Mouse (Mus musculus): ENCODE measurements around the gene Lrrtm4. TPM values are rescaled to one million over a fixed set of nuclear protein-coding genes. Genes with fewer than 3 reads are reported as not detected.

Lrrtm4 gene
- total RNA-seq, 1 experiment, result not detected

GRCm38 (mm10) chr6:80823753-80824152 is 805.1 kb downstream of the Lrrtm4 start:
- H3K9me3 ChIP-seq (ENCODE audit: control insufficient read depth, insufficient read depth, low read depth, low read length), result no peaks in the 10 kb centered on the region
- H3K9ac ChIP-seq (ENCODE audit: insufficient read depth, low read depth, low read length, poor library complexity, severe bottlenecking), result no peak overlapping the region
- DNase-seq (ENCODE audit: low read depth, low spot score), result no peak
- H3K4me3 ChIP-seq (ENCODE audit: insufficient read depth in 1 of 2, low read depth in 1 of 2, low read length in 2 of 2, poor library complexity in 1 of 2, severe bottlenecking in 1 of 2), result no peak overlapping the region
- TF ChIP-seq MAFK (IDR thresholded peaks at IDR 0.05; ENCODE audit: insufficient read depth, low read depth, low read length), result no peak
- TF ChIP-seq CHD2 (IDR thresholded peaks at IDR 0.05; ENCODE audit: low read depth, low read length), result no peak
- TF ChIP-seq ZNF384 (IDR thresholded peaks at IDR 0.05; ENCODE audit: low read depth, low read length), result 0 out of 2 replicates have a peak, but pooled peaks have one; percentile 12
- H3K27ac ChIP-seq (ENCODE audit: insufficient read depth, low read depth, low read length, poor library complexity, severe bottlenecking), result no peak overlapping the region
- H3K4me1 ChIP-seq (ENCODE audit: control insufficient read depth in 2 of 2, insufficient read depth in 2 of 2, low read length in 2 of 2, poor library complexity in 1 of 2), result no peaks in the 10 kb centered on the region
- H3K36me3 ChIP-seq (ENCODE audit: control insufficient read depth, insufficient read depth, low read length, poor library complexity, severe bottlenecking), result no peaks in the 10 kb centered on the region
- in situ Hi-C loops (cut with MboI; ENCODE audit: low sequenced_read_pairs in 2 of 2, unreplicated experiment in 2 of 2), result no loop called here

DNA sequence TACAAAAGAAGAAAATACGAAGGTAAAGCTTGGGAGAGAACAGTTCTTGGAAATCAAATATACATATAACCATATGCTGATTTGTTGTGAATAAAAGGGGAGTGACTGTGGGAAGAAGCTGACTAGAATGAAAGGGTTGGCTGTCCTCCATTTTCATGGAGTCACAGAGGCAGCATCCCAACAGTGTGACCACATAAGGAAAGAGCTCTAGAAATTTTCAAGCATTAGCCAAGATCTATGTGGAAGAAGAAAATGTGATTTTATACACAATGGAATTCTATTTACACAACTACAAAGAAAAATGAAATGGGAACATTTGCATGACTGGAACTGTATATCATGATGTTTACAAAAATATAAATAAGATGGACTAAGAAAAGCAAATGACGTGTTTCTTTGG is 821.1 kb downstream of the Lrrtm4 start:
- no peaks in the 10 kb centered on the region for H3K9me3 ChIP-seq (ENCODE audit: control insufficient read depth, insufficient read depth, low read depth, low read length)
- TF ChIP-seq ZNF384 (IDR thresholded peaks at IDR 0.05; ENCODE audit: low read depth, low read length), result no peak
- no peak for TF ChIP-seq MAFK (IDR thresholded peaks at IDR 0.05; ENCODE audit: insufficient read depth, low read depth, low read length)
- no peaks in the 10 kb centered on the region for H3K36me3 ChIP-seq (ENCODE audit: control insufficient read depth, insufficient read depth, low read length, poor library complexity, severe bottlenecking)
- no peak overlapping the region for H3K4me3 ChIP-seq (ENCODE audit: insufficient read depth in 1 of 2, low read depth in 1 of 2, low read length in 2 of 2, poor library complexity in 1 of 2, severe bottlenecking in 1 of 2)
- DNase-seq (ENCODE audit: low read depth, low spot score), result no peak
- H3K27ac ChIP-seq (ENCODE audit: insufficient read depth, low read depth, low read length, poor library complexity, severe bottlenecking), result no peak overlapping the region
- in situ Hi-C loops (cut with MboI; ENCODE audit: low sequenced_read_pairs in 2 of 2, unreplicated experiment in 2 of 2), result no loop called here
- H3K9ac ChIP-seq (ENCODE audit: insufficient read depth, low read depth, low read length, poor library complexity, severe bottlenecking), result no peak overlapping the region
- H3K4me1 ChIP-seq (ENCODE audit: control insufficient read depth in 2 of 2, insufficient read depth in 2 of 2, low read length in 2 of 2, poor library complexity in 1 of 2), result no peaks in the 10 kb centered on the region

GRCm38 (mm10) chr6:80845294-80845693 is 826.6 kb downstream of the Lrrtm4 start:
- TF ChIP-seq ZNF384 (IDR thresholded peaks at IDR 0.05; ENCODE audit: low read depth, low read length), result no peak
- TF ChIP-seq MAFK (IDR thresholded peaks at IDR 0.05; ENCODE audit: insufficient read depth, low read depth, low read length), result no peak
- no peak for TF ChIP-seq HCFC1 (IDR thresholded peaks at IDR 0.05; ENCODE audit: borderline replicate concordance, insufficient read depth, low read length)
- TF ChIP-seq CHD2 (IDR thresholded peaks at IDR 0.05; ENCODE audit: low read depth, low read length), result no peak
- no peak for TF ChIP-seq ZC3H11A (IDR thresholded peaks at IDR 0.05; ENCODE audit: borderline replicate concordance, low read depth, low read length)
- H3K4me1 ChIP-seq (ENCODE audit: control insufficient read depth in 2 of 2, insufficient read depth in 2 of 2, low read length in 2 of 2, poor library complexity in 1 of 2), result no peaks in the 10 kb centered on the region
- in situ Hi-C loops (cut with MboI; ENCODE audit: low sequenced_read_pairs in 2 of 2, unreplicated experiment in 2 of 2), result no loop called here
- no peaks in the 10 kb centered on the region for H3K36me3 ChIP-seq (ENCODE audit: control insufficient read depth, insufficient read depth, low read length, poor library complexity, severe bottlenecking)
- no peak overlapping the region for H3K9ac ChIP-seq (ENCODE audit: insufficient read depth, low read depth, low read length, poor library complexity, severe bottlenecking)
- no peak overlapping the region for H3K27ac ChIP-seq (ENCODE audit: insufficient read depth, low read depth, low read length, poor library complexity, severe bottlenecking)
- H3K9me3 ChIP-seq (ENCODE audit: control insufficient read depth, insufficient read depth, low read depth, low read length), result no peaks in the 10 kb centered on the region
- H3K4me3 ChIP-seq (ENCODE audit: insufficient read depth in 1 of 2, low read depth in 1 of 2, low read length in 2 of 2, poor library complexity in 1 of 2, severe bottlenecking in 1 of 2), result no peak overlapping the region
- no peak for DNase-seq (ENCODE audit: low read depth, low spot score)

- no peak overlapping the region for H3K4me3 ChIP-seq (ENCODE audit: insufficient read depth in 1 of 2, low read depth in 1 of 2, low read length in 2 of 2, poor library complexity in 1 of 2, severe bottlenecking in 1 of 2)
- no peaks in the 10 kb centered on the region for H3K36me3 ChIP-seq (ENCODE audit: control insufficient read depth, insufficient read depth, low read length, poor library complexity, severe bottlenecking)
- no peak for TF ChIP-seq ZNF384 (IDR thresholded peaks at IDR 0.05; ENCODE audit: low read depth, low read length)
- TF ChIP-seq ZC3H11A (IDR thresholded peaks at IDR 0.05; ENCODE audit: borderline replicate concordance, low read depth, low read length), result no peak
- TF ChIP-seq CHD2 (IDR thresholded peaks at IDR 0.05; ENCODE audit: low read depth, low read length), result no peak
- TF ChIP-seq MAFK (IDR thresholded peaks at IDR 0.05; ENCODE audit: insufficient read depth, low read depth, low read length), result no peak
- TF ChIP-seq HCFC1 (IDR thresholded peaks at IDR 0.05; ENCODE audit: borderline replicate concordance, insufficient read depth, low read length), result no peak
- in situ Hi-C loops (cut with MboI; ENCODE audit: low sequenced_read_pairs in 2 of 2, unreplicated experiment in 2 of 2), result no loop called here
- DNase-seq (ENCODE audit: low read depth, low spot score), result no peak
- H3K27ac ChIP-seq (ENCODE audit: insufficient read depth, low read depth, low read length, poor library complexity, severe bottlenecking), result no peak overlapping the region
- H3K9me3 ChIP-seq (ENCODE audit: control insufficient read depth, insufficient read depth, low read depth, low read length), result no peaks in the 10 kb centered on the region
- no peaks in the 10 kb centered on the region for H3K4me1 ChIP-seq (ENCODE audit: control insufficient read depth in 2 of 2, insufficient read depth in 2 of 2, low read length in 2 of 2, poor library complexity in 1 of 2)
- H3K9ac ChIP-seq (ENCODE audit: insufficient read depth, low read depth, low read length, poor library complexity, severe bottlenecking), result no peak overlapping the region
Observed at GRCm38 (mm10) chr6:80856910-80857543, 838.4 kb downstream of the Lrrtm4 start.

Other genes starting within 250 kb of the Lrrtm4 start
- not detected in 2 replicates for gene Gm20594, start 201.0 kb upstream of the Lrrtm4 start, total RNA-seq (2012; rRNA removed)

Data from ES-E14 (cell line).